Mouse (Mus musculus): ENCODE results near the gene Plscr5.

DNA sequence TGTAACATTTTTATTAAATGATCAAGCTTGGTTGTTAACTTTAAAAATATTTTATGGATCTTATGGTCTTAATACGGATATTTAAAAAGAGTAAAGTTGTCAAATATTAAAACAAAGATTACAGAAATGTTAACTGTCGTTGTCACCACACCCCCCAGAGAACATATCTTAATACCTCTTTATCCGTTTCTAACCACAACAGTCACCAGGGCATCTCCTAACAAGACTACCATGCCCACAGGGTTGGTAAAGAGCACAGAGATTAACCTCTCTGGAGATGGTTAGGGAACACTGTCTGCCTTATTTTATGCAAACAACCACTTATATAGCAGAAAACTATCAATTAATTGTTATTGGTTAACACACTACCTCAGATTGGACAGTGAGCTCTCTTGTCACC lies 34.1 kb downstream of the Plscr5 start:
- TF ChIP-seq CTCF (IDR thresholded peaks at IDR 0.05; ENCODE audit: borderline replicate concordance, insufficient read depth, low read depth, low read length) (no peak), POLR2A (IDR thresholded peaks at IDR 0.05; ENCODE audit: borderline replicate concordance, insufficient read depth, low read length) (no peak)
